In genomic region chr6:90491956-90492744, GRCm38 (mm10) we compare ENCODE assay signal across 15 mouse cellular contexts. TPM values are rescaled to one million over a fixed set of nuclear protein-coding genes. Genes with fewer than 3 reads are reported as not detected.
DNase-seq lines count a peak whose midpoint lies in the region; ATAC-seq and TF ChIP-seq lines count a peak whose summit lies in the region.
"Had no signal": no experiment of that assay in that cellular context is flagged by ENCODE, and none has a peak within 500 bp of the region (broad histone marks: within the 10 kb centered on the region; RNA-seq: fewer than 3 reads in every experiment).

No protein-coding gene starts in this region.

- H3K36me3 ChIP-seq in kidney, adult 2 months (ENCODE audit: control insufficient read depth, insufficient read depth, low read length), result no peaks in the 10 kb centered on the region
- H3K36me3 ChIP-seq in liver, embryonic 13.5 days, result no peaks in the 10 kb centered on the region
- no peaks in the 10 kb centered on the region for H3K36me3 ChIP-seq in hindbrain, embryonic 16.5 days (ENCODE audit: control insufficient read depth, insufficient read depth, low read length)
- H3K36me3 ChIP-seq: midbrain, embryonic 13.5 days had no signal

- no peak overlapping the region for H3K4me2 ChIP-seq in liver, embryonic 13.5 days
- no peak overlapping the region for H3K4me2 ChIP-seq in hindbrain, embryonic 16.5 days (ENCODE audit: low read length)
- H3K4me2 ChIP-seq: forebrain, embryonic 13.5 days; midbrain, embryonic 13.5 days had no signal

- TF ChIP-seq POLR2A in kidney, adult 2 months (IDR thresholded peaks at IDR 0.05; ENCODE audit: low read depth, low read length), result no peak

- H3K4me1 ChIP-seq in kidney, adult 2 months (ENCODE audit: control insufficient read depth, insufficient read depth, low read length), result peaks cover 30% of the 10 kb centered on the region
- H3K4me1 ChIP-seq in liver, embryonic 13.5 days (replicated peaks), result peaks cover 7% of the 10 kb centered on the region
- peaks cover 6% of the 10 kb centered on the region for H3K4me1 ChIP-seq in hindbrain, embryonic 16.5 days (ENCODE audit: control insufficient read depth, insufficient read depth, low read depth, low read length)

- no peak overlapping the region for H3K4me3 ChIP-seq in kidney, adult 2 months (ENCODE audit: insufficient read depth, low read depth, low read length)
- H3K4me3 ChIP-seq in liver, embryonic 13.5 days (replicated peaks), result no peak overlapping the region
- H3K4me3 ChIP-seq in hindbrain, embryonic 16.5 days (ENCODE audit: low read length), result no peak overlapping the region
- H3K4me3 ChIP-seq: forebrain, embryonic 13.5 days; midbrain, embryonic 13.5 days had no signal

- WGBS in kidney, adult 2 months, result 36% methylated on average over 10 of the region's 10 CpGs
- WGBS in liver, embryonic 13.5 days (ENCODE audit: insufficient replicate concordance), result 57% methylated on average over 10 of the region's 10 CpGs
- WGBS in hindbrain, embryonic 16.5 days, result 82% methylated on average over 10 of the region's 10 CpGs

- no peak for TF ChIP-seq CTCF in kidney, adult 2 months (conservative IDR thresholded peaks at IDR 0.05; ENCODE audit: insufficient read depth, insufficient read length, low read depth, low read length)

- intact Hi-C loops in gastrocnemius, postnatal 14 days (cut with DNase I; ENCODE audit: low total_unique reads), result no loop called here
- intact Hi-C loops in gastrocnemius, postnatal 36 days (cut with DNase I), result no loop called here

- ATAC-seq in liver, embryonic 13.5 days (ENCODE audit: low read depth), result peak; percentile 79
- ATAC-seq in hindbrain, embryonic 16.5 days, result no peak
- ATAC-seq: forebrain, embryonic 13.5 days; midbrain, embryonic 13.5 days had no signal

- H3K27me3 ChIP-seq in kidney, adult 2 months (replicated peaks; ENCODE audit: control insufficient read depth, insufficient read depth, low read length), result no peaks in the 10 kb centered on the region
- no peaks in the 10 kb centered on the region for H3K27me3 ChIP-seq in liver, embryonic 13.5 days
- no peaks in the 10 kb centered on the region for H3K27me3 ChIP-seq in hindbrain, embryonic 16.5 days (replicated peaks; ENCODE audit: control insufficient read depth, insufficient read depth, low read length)
- H3K27me3 ChIP-seq: forebrain, embryonic 13.5 days; midbrain, embryonic 13.5 days had no signal

- no peak overlapping the region for H3K9ac ChIP-seq in liver, embryonic 13.5 days
- H3K9ac ChIP-seq in hindbrain, embryonic 16.5 days (ENCODE audit: low read depth, low read length), result no peak overlapping the region
- H3K9ac ChIP-seq: forebrain, embryonic 13.5 days; midbrain, embryonic 13.5 days had no signal

- no peaks in the 10 kb centered on the region for H3K9me3 ChIP-seq in liver, embryonic 13.5 days (replicated peaks)
- H3K9me3 ChIP-seq in hindbrain, embryonic 16.5 days (ENCODE audit: control insufficient read depth, low read length), result no peaks in the 10 kb centered on the region
- H3K9me3 ChIP-seq: forebrain, embryonic 13.5 days; midbrain, embryonic 13.5 days had no signal

- peak; percentile 26 for DNase-seq in gastrocnemius, postnatal 14 days
- no peak for DNase-seq in gastrocnemius, postnatal 36 days
- peak; percentile 95 for DNase-seq in kidney, adult 2 months
- peak; percentile 82 for DNase-seq in kidney, postnatal 10 days
- DNase-seq in liver, embryonic 13.5 days, result no peak
- DNase-seq in T-cell, adult 2 months (ENCODE audit: low spot score), result no peak
- DNase-seq in thymus, postnatal 10 days (ENCODE audit: low spot score in 2 of 2), result no peak
- DNase-seq: cerebellum, postnatal 14 days; heart, postnatal 36 days; lung, postnatal 14 days; right cerebral cortex, postnatal 14 days had no signal

- peak overlapping the region; percentile 73 for H3K27ac ChIP-seq in kidney, adult 2 months (ENCODE audit: insufficient read depth, low read depth, low read length)
- H3K27ac ChIP-seq in liver, embryonic 13.5 days, result peak overlapping the region; percentile 54
- H3K27ac ChIP-seq in hindbrain, embryonic 16.5 days (ENCODE audit: low read depth, low read length), result no peak overlapping the region
- H3K27ac ChIP-seq: forebrain, embryonic 13.5 days; midbrain, embryonic 13.5 days had no signal

RNA-seq across cellular contexts. Expression of gene Aldh1l1, which starts 5.9 kb away (rescaled TPM):
- 1 to 10 TPM; 3.0 to 6.8 TPM for total RNA-seq in gastrocnemius, postnatal 14 days (2021)
- total RNA-seq in gastrocnemius, postnatal 36 days (2021), result 1 to 10 TPM; 2.9 to 4.0 TPM
- polyA plus RNA-seq in kidney, adult 2 months (2012; rRNA removed), result 253 and 260 TPM in 2 replicates
- polyA plus RNA-seq in liver, embryonic 13.5 days (2015; fragmentation: Nextera tagmentation; extraction: Ambion mirVana), result 12.3 and 13.1 TPM in 2 replicates
- polyA plus RNA-seq in hindbrain, embryonic 16.5 days (2015; fragmentation: Nextera tagmentation; extraction: Ambion mirVana), result 89.0 and 101 TPM in 2 replicates

RNA-seq across cellular contexts. Expression of gene Klf15, which starts 29.8 kb away (rescaled TPM):
- 10 to 100 TPM; 15.2 to 39.8 TPM for total RNA-seq in gastrocnemius, postnatal 14 days (2021)
- 10 to 100 TPM; 36.6 to 38.0 TPM for total RNA-seq in gastrocnemius, postnatal 36 days (2021)
- polyA plus RNA-seq in kidney, adult 2 months (2012; rRNA removed), result 131 and 170 TPM in 2 replicates
- 7.8 and 9.1 TPM in 2 replicates for polyA plus RNA-seq in liver, embryonic 13.5 days (2015; fragmentation: Nextera tagmentation; extraction: Ambion mirVana)
- polyA plus RNA-seq in hindbrain, embryonic 16.5 days (2015; fragmentation: Nextera tagmentation; extraction: Ambion mirVana), result 20.9 and 25.1 TPM in 2 replicates
- polyA plus RNA-seq: C2C12 had no signal

Comparison
In these comparisons a context has a peak if more than half of its experiments do, and no peak if none do; other contexts are left out.
1. DNase-seq: peak in gastrocnemius, postnatal 14 days (single experiment), kidney, adult 2 months (single experiment) and kidney, postnatal 10 days (single experiment); none in gastrocnemius, postnatal 36 days (0 of 2), liver, embryonic 13.5 days (single experiment), T-cell, adult 2 months (single experiment) and thymus, postnatal 10 days (0 of 2).